Mouse (Mus musculus): Measurements from ENCODE around the gene Olfr483.

The Olfr483 gene

DNA sequence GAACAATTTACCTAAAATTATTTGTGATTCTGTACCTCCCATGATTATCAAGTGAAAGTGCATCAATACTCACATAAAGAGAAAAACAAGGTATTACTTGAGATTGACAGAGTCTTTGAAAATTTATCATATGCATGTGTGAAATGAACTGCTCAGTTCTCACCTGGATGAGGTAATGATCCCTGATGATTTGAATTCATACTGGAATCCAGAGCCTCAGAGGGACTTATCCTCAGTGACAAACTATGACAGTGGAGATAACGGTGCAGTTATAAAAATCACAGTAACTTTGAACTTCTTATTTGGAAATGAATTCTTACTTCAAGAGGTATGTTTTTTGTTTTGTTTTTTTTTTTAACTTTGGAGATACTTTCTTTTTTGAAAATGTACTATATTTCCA, at the start of gene Olfr483:
Olfr483 (plus strand) TSS at position 301 of the 400 bp plus-strand sequence.
- no peak for DNase-seq

DNA sequence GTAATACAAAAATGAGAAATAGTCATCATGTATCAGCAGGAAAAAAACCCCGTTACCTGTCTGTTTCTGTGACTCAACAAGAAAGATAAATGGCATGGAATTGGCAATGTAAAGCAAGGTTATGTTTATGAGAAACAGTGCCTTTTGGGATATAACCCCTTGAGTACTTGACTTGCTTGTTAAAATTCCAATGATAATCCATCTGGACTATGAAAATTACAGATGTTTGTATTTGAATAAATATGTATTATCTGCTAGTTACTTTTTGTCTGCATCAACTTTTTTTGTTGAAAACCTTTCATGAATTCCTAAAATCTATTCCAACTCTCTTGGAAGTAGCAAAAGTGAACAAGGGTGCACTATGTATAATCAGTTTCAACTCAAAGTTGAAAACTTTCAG, 33.4 kb upstream of the Olfr483 start, which contains the start of gene Olfr480:
Olfr480 (minus strand) TSS at position 101 of the 400 bp plus-strand sequence.
- no peak for DNase-seq

DNA sequence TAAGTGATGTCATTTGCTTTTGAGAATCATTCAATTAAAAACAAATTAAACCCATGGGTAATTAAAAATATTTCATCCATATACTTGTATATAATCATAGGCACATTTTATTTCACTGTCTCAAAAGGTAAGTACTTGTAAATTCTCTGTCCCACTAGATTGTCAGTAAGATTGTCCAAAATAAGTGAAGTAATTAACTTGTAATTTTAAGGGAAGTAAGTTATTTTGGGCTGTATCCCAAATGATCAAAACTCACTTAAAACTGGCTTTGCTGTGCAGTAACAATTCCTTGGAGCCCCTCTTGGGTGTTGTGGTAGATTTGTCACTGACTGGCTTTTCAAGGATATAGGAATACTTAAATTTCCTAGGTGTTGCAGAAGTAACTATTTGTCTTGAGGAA, 21.1 kb upstream of the Olfr483 start, which contains the start of gene Olfr481:
Olfr481 (plus strand) TSS at position 301 of the 400 bp plus-strand sequence.
- DNase-seq: no peak

- no peak for DNase-seq
These were observed 3.2 kb upstream of the Olfr483 start, which contains the start of gene Olfr482 for GRCm38 (mm10) chr7:108097486-108097885. TSS of gene Olfr482 (minus strand) at chr7:108097586.

DNA sequence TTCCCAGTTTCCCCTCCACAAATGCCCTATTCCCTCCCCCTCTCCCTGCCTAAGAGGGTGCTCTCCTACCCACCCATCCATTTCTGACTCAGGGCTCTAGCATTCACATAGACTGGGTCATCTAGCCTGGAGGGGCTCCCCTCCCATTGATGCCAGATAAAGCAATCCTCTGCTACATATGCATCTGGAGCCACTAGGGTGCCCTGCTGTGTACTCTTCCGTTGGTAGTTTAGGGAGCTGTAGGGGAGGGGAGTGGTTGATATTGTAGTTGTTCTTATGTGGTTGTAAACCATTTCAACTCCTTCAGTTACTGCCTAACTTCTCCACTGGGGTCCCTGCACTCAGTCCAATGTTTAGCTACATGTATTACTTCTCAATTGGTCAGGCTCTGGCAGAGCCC, 20.0 kb downstream of the Olfr483 start:
- DNase-seq: no peak

DNA sequence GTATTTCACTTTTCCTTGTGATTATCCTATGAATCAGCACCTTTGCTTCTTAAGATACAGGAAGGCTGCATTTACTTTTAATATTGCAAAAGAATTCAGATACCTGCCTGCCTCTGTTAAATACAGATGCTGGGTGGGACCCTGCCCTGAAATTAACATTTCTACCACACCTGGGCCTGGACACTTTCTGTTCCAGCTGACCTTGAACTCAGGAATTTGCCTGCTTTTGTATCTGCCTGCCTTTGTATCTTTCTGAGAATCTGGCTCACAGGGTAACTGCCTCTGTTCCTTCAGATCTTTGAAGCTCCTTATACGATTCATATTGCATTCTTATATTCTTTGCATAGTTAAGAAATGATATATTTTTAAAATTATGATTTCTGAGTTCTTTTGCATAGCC, 20.8 kb downstream of the Olfr483 start:
- DNase-seq: no peak

DNA sequence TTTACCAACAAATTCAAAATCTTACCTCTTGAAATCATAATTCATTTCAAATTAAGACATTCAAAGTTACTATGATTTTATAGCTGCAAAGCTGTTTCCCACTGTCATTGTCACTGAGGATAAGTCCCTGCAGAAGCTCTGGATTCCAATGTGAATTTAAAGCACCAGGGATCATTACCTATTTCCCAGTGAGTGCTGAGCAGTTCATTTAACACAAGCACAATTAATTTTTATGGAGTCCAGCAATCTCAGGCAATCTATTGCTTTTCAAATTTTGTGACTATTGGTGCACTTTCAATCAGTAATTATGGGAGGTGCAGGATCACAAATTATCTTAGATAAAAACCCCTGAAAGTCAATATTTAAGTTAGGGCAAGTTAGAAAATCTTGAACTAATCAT, 26.7 kb downstream of the Olfr483 start, which contains the start of gene Olfr484:
Olfr484 (minus strand) TSS at position 101 of the 400 bp plus-strand sequence.
- no peak for DNase-seq
